Mouse (Mus musculus) gastrocnemius, adult 2 months (tissue): ENCODE measurements at regions not wholly inside any gene's neighbourhood (a gene's known extent, or its start where the extent isn't known, plus 50 kb on each side); places are given as distances from the start of the nearest gene placed in this dataset.

ENCODE experiments used
- DNase-seq: peaks from one replicate; pipeline ENCODE4 v3.0.0; 2022
- H3K27ac ChIP-seq: fragments of 200-600 bp; 2 replicates; pipeline ENCODE4 v1.8.1; 2022; ENCODE audit warnings: mild to moderate bottlenecking
- H3K4me3 ChIP-seq: fragments of 200-600 bp; 2 replicates; pipeline ENCODE4 v1.8.1; 2022; ENCODE audit warnings: mild to moderate bottlenecking, moderate library complexity
- CTCF ChIP-seq: fragments of 200-600 bp; IDR thresholded peaks from 2 replicates; pipeline ENCODE4 v1.8.1; 2022; ENCODE audit warnings: antibody characterized with exemption, mild to moderate bottlenecking, moderate library complexity
- intact Hi-C: fragments of 180-260 bp; cut with DNase I; formaldehyde crosslinking; loops from one replicate; pipeline ENCODE4 v1.15.1; 2025

DNA sequence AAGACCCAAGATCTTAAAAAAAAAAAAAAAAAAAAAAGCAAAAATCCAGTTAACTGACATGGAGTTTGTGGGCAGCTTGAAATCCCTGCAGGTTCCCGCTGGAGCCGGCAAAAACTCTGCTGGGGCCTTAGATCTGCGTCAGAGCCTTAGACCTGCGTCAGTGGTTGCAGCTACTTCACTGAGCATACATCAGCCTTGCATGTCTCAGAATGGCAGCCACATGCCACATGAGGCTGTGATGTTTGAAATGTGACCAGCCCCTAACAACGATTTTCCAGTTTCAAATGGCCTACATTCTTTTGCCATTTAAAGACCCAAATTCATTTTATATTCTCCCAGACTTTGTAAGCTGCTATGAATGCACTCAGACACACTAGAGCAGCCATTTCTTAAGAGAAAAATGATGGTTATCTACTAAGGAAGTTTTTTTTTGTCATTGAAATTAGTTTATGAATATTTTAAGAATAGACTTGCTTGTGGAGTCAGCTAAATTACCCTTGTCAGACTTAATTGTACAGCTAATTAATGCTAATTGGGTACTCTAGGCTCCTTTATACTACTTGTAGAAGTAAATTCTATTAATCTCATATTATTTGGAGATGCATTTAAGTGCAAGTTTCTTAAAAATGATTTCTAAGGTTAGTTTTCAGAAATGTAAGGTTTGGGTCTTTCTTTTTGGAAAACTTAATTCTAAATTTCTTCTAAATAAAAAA is 70.8 kb downstream of the Toporsl start:
- no peak for DNase-seq
- H3K27ac ChIP-seq: no peak overlapping the region
- intact Hi-C loops: no loop called here

DNA sequence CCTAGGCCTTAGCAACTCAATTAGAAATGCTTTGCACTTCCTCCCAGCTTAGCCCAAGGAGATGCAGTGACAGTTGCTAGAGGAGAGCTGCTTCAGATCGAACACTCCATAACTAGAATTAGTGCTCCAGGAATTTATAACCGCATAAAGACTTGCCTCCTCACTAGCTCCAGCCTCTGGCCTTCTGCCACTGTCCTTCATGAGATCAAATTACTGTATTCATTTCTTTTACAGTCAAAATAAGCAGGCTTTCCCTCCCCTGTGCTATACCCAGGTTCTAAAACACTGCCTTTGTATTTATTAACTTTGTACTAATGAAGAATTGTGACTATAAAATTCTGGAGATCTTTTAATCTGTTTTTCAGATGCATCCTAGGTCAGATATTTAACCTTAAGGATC is 104.8 kb upstream of the Olfr275 start:
- TF ChIP-seq CTCF: no peak
- DNase-seq: no peak
- intact Hi-C loops: no loop called here
- Histone ChIP-seq H3K27ac (no peak overlapping the region), H3K4me3 (no peak overlapping the region)

More for the DNA sequence above, 70.8 kb downstream of the Toporsl start:
- no peak overlapping the region for H3K4me3 ChIP-seq
- TF ChIP-seq CTCF: no peak

DNA sequence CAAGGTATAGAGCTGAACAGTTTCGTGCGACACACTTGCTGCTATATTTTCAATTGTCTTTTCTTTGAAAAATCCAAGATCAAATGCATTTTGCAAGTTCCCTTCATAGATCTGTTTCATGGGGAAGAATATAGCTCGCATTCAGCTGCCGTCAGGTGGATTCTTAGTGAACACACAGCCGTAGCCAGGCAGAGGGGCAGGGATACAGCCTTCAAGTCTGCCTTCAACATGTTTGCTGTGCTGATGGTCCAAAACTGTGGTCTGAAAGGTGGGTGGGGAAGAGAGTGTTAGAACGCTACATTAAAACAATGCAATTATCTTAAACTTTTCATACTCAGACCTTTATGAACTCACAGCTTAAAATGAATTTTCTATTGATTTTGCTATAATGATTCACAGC is 88.2 kb upstream of the Olfr275 start:
- intact Hi-C loops: no loop called here
- no peak for DNase-seq
- no peak overlapping the region for H3K4me3 ChIP-seq
- TF ChIP-seq CTCF: no peak
- H3K27ac ChIP-seq: no peak overlapping the region

DNA sequence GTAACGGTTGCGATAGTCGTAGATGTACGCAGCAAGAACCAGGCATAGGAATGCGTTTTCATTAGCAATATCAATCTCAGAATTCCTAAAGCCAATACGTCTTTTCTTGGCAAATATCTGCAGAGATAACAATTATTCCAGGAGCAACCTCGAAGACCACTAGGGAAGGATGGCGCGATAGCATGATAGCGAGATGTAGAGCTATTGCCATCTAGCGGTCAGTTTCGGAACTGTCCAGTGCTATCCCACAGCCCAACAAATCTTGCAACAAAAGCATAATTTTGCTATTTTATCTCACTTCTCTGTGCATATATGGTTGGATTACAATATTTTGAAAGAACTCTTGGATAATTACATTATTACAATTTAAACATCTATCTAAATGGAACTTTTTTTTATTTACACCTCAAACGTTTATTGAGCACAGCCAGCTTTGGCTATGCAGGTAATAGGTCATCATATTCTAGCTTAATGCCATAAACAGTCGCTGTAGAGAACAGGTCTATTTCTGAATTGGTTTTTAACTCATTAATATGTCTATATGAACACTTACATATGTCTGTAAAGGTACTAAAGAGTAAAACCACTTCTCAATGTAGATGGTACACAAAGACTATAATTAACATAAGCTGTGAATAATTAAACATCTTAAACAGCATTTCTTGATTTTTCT is 87.6 kb upstream of the Olfr275 start:
- no peak overlapping the region for H3K4me3 ChIP-seq
- intact Hi-C loops: no loop called here
- no peak overlapping the region for H3K27ac ChIP-seq
- peak; percentile 98 for TF ChIP-seq CTCF
- peak; percentile 31 for DNase-seq

DNA sequence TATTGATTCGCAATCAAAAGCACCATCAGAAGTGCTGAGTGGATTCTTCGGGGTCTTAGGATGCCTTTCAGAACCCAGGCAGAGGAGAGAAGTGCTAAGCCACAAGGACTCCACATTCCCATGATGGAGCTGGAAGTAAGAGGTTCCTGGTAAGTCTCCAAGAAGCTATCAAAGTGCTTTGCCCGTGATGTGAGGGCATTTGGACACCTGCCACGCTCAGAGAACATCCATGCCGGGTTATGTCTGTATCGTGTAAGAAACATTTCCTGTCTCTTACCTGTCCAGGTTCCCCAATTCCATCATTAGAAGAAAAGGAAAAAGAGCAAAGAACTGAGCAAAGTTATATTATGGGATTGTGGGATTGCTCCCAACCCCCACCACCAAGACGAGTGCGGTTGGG is 81.3 kb upstream of the Olfr275 start:
- intact Hi-C loops: no loop called here
- DNase-seq: no peak
- no peak overlapping the region for H3K4me3 ChIP-seq
- TF ChIP-seq CTCF: no peak
- no peak overlapping the region for H3K27ac ChIP-seq

DNA sequence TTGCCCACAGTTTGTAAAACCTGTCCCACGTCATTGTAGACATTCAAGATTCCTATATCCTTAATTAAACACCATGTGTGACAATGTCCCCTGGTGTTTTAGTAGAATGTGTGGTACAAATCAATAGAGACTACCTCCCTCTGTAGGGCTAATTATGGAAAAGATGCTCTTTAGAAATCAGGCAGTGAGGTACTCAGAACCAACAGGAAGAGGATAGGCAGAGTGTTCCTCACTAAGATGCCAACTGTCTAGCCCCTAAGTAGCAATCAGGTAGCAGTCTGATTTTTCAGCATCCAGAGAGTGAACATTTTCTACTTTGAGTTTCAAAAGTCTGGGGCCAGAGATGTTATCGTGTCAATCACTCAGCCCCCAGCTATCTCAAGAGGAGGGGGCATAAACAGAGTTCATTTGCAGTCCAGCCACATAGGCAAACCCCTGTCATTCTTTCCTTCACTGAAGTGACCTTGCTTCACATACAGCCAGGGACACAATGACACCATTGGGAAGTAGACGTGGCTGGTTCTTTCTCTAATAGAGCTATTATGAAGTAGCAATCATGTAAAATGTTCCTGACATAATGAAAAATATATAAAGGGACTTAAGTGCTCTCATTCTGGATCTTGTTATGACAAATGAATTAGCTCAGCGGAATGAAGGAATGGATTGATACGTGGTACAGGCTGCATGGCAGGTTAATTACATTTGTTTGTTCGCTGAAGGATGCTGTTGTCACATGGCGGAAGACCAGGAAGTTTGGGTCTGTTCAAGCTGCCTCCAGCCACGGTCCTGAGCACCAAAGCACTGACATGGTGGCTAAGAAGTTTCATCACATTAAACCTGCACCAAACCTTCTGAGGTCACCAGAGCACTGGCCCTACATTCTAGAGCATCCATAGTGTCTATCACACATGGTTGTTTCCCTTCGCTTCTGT is 74.6 kb upstream of the Olfr275 start:
- no peak for TF ChIP-seq CTCF
- H3K4me3 ChIP-seq: no peak overlapping the region
- no peak overlapping the region for H3K27ac ChIP-seq
- intact Hi-C loops: no loop called here
- DNase-seq: no peak

DNA sequence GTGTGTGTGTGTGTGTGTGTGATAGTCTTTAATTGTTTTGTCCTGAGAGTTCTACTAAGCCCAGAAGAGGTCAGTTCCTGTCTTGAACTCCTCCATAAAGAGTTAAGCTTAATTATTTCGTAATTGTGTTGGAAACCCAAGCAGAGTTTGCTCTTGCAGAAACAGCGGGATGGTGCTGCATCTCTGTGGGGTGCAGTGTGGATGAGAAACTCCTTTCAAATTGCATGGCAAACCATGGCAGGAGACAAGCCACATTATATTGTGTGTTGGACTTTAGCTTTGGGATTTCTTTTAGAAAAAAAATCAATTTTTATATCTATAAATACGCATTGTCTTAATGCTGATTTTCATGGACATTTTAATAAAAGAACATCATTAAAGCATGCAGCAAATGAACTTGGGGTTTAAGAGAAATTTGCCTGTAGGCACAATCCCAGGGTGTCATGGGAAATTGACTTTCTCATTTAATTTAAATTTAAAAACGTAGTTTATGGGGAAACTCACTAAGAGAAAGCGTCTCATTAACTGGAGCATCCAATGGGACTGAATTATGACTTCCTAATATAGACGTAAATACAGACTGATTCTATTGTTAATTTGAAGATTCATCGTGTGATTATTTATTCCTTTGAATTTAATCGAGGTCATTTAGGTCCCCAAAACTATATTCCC is 61.4 kb upstream of the Olfr275 start:
- Histone ChIP-seq H3K4me3 (no peak overlapping the region), H3K27ac (no peak overlapping the region)
- DNase-seq: no peak
- no peak for TF ChIP-seq CTCF
- intact Hi-C loops: no loop called here
